Mouse (Mus musculus): ENCODE measurements around the gene Borcs6.
A peak's percentile ranks its signal among the peaks of the same experiment; 100 is the strongest.

Borcs6 gene

GRCm38 (mm10) chr11:69050748-69051147, 8.8 kb upstream of the Borcs6 start:
- DNase-seq (ENCODE audit: low spot score) = no peak

GRCm38 (mm10) chr11:69051771-69052170, 7.7 kb upstream of the Borcs6 start:
- no peak for DNase-seq (ENCODE audit: low spot score)

GRCm38 (mm10) chr11:69052824-69053421, 6.6 kb upstream of the Borcs6 start:
- no peak for DNase-seq (ENCODE audit: low spot score)

- no peak for DNase-seq (ENCODE audit: low spot score)
These were observed 5.7 kb upstream of the Borcs6 start for GRCm38 (mm10) chr11:69053848-69054247.

GRCm38 (mm10) chr11:69058265-69058664, 1.3 kb upstream of the Borcs6 start:
- DNase-seq (ENCODE audit: low spot score) = no peak

GRCm38 (mm10) chr11:69058729-69059356, 674 bp upstream of the Borcs6 start:
- no peak for DNase-seq (ENCODE audit: low spot score)

GRCm38 (mm10) chr11:69059975-69060411, 476 bp downstream of the Borcs6 start:
- no peak for DNase-seq (ENCODE audit: low spot score)

- no peak for DNase-seq (ENCODE audit: low spot score)
These were observed 1.1 kb downstream of the Borcs6 start for GRCm38 (mm10) chr11:69060448-69061254.

- no peak for DNase-seq (ENCODE audit: low spot score)
These were observed 1.9 kb downstream of the Borcs6 start for GRCm38 (mm10) chr11:69061255-69061912.

- DNase-seq (ENCODE audit: low spot score) = peak; percentile 80
These were observed 2.8 kb downstream of the Borcs6 start for GRCm38 (mm10) chr11:69062194-69062760.

GRCm38 (mm10) chr11:69062761-69063224, 3.3 kb downstream of the Borcs6 start:
- DNase-seq (ENCODE audit: low spot score) = peak; percentile 97

GRCm38 (mm10) chr11:69063413-69064201, 4.1 kb downstream of the Borcs6 start:
- peak; percentile 64 for DNase-seq (ENCODE audit: low spot score)

GRCm38 (mm10) chr11:69064259-69065133, 5.0 kb downstream of the Borcs6 start:
- DNase-seq (ENCODE audit: low spot score) = no peak

- no peak for DNase-seq (ENCODE audit: low spot score)
These were observed 5.9 kb downstream of the Borcs6 start for GRCm38 (mm10) chr11:69065394-69065925.

GRCm38 (mm10) chr11:69066163-69066861, 6.8 kb downstream of the Borcs6 start:
- peak; percentile 46 for DNase-seq (ENCODE audit: low spot score)

GRCm38 (mm10) chr11:69066956-69067355, 7.4 kb downstream of the Borcs6 start:
- peak; percentile 92 for DNase-seq (ENCODE audit: low spot score)

GRCm38 (mm10) chr11:69067601-69068000, 8.1 kb downstream of the Borcs6 start:
- DNase-seq (ENCODE audit: low spot score) = peak; percentile 62

GRCm38 (mm10) chr11:69070093-69070492, 10.6 kb downstream of the Borcs6 start:
- DNase-seq (ENCODE audit: low spot score) = no peak

GRCm38 (mm10) chr11:69070590-69071222, 11.2 kb downstream of the Borcs6 start, which contains the start of gene Tmem107:
TSS of gene Tmem107 (plus strand) at chr11:69070806.
- DNase-seq (ENCODE audit: low spot score) = peak; percentile 96

All from lung, postnatal 25 days (tissue).